Mouse (Mus musculus) layer of hippocampus, postnatal 36 days (tissue): ENCODE data around the gene Maml3. TPM values are rescaled to one million over a fixed set of nuclear protein-coding genes. Genes with fewer than 3 reads are reported as not detected.

Source experiments
- DNase-seq, 2 experiments: peaks; one replicate each; pipeline ENCODE4 v3.0.0; 2022
- total RNA-seq, 2 experiments: library from RNA; stranded (reverse); gene quantifications; 2 replicates each; pipeline ENCODE4 v1.2.3; 2021

Maml3 gene
- total RNA-seq, 2 experiments from 2014 or later = 8.3 to 9.8 TPM

DNA sequence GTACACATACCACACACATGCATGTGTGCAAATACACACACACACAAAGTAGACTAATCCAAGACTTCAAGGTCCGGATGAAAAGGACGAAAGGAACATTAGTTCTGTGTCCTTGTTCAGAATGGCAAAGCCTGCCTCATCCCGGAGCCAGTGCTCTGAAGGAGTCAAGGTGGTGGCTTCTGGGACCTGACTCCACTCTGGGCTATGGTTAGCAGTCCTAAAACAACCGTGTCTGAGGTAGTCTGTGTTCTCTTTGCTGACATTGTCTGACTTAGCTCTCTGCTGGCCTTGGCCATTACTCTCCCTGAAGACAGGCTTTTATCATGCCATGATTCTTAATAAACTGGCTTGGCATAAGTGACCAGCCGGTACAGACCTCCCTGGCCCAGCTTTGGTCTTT is 445.5 kb downstream of the Maml3 start:
- no peak for DNase-seq

DNA sequence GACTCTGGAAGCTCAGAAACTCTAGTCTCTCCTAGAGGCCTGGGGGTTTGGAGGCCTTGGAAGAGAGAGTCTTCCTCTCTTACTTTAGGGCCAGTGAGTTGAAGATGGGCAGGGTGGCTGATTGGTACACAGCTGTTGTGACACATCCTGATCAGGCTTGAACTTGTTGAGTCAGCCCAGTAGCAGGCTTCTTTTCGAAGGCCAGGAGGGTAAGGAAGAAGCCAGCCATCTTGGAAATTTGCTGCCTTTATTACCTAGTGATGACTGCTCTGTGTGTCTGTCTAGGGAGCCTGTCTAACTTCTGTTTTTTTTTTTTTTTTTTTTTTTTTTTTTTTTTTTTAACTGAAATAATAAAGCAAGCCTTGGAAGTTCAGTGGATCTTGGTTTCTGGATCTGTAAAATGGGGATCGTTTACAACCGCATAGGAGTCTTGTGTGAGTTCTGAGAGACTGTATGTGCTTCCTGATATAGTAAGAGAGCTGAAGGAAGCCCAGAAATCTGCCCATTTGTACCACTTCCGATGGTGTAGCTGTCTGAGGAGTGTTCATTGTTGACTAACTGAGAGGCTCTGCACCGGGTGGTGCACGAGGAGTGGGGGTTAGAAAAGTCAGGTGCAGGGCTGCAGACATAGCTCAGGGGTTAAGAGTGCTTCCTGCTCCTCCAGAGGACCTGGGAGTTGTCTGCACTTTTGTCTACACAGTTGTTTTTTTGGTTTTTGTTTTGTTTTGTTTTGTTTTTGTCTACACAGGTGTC is 450.4 kb downstream of the Maml3 start:
- DNase-seq = no peak

DNA sequence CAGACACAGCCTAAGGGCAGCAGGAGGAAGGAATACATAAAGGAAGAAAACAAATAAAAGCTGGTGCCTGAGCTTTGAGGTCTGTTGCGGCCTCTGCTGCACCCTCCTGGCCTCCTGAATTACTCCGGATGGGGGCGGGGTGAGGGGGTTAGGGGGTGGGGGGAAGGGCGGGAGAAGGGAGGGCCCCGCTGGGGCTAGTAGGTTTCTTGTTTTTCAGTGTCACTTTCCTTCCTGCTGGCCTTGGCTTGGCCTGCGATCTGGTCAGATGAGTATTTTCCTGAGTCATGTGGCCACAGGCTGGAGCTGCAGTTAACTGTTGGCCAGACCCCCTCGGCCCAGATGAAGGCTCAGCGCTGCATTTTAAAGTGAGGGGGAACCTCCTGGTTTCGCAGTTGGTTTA is 452.2 kb downstream of the Maml3 start:
- DNase-seq = no peak

DNA sequence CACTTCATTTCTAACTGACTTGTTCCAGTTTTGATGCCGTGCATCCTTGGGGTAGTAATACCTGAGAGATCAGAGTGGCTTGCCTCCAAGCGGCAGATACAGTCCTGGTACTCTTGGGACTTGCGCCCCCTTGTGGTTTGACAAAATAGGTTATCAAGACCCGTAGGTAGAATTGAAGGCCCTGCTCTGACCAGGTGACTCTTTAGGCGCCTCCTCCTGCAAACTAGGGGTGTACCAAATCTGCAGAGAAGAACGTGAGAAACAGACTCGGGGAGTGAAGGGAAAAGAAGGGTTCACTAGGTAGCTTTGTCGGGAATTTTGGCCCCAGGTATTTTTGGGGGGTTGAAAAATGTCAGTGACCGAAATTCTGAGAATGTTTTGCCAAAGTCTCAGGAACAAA is 452.6 kb downstream of the Maml3 start:
- peak; percentile 41 to 64 for DNase-seq

DNA sequence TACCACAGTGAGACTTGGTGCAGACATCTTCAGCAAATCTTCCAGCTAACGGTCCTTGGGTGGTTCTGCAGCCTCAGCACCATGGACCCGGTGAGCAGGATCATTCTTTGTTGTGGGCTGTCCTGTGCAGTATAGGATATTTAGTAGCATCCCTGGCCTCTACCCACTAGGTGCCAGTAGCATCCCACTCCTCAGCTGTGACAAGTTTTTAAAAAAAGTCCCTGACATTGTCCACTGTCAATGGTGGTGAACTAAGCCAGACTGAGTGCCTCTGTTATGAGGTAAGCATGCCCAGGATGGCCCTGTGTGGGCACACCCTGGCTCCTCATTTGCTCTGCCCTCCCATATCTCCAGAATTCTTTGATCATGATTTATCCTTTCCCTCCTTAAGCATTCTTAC is 453.7 kb downstream of the Maml3 start:
- DNase-seq = no peak

GRCm38 (mm10) chr3:51649986-51650385 is 454.9 kb downstream of the Maml3 start:
- no peak for DNase-seq

DNA sequence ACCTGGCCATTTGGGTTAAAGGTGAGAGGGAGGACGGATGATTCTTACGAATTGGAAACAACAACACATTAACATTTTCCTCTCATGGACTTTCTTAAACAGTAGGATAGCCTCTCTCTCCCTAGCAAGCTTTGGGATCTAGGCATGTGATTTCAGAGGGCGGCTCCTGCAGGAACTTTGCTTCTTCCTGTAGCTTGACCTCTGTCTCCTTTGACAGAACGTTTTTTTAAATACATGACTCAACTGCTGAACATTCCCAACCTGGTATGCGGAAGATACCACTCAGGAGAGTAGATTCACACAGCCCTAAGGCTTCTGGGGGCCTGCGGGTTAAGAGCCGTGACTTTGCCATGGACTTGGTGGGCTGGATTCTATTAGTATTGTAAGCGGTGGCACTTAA is 455.4 kb downstream of the Maml3 start:
- DNase-seq = no peak

DNA sequence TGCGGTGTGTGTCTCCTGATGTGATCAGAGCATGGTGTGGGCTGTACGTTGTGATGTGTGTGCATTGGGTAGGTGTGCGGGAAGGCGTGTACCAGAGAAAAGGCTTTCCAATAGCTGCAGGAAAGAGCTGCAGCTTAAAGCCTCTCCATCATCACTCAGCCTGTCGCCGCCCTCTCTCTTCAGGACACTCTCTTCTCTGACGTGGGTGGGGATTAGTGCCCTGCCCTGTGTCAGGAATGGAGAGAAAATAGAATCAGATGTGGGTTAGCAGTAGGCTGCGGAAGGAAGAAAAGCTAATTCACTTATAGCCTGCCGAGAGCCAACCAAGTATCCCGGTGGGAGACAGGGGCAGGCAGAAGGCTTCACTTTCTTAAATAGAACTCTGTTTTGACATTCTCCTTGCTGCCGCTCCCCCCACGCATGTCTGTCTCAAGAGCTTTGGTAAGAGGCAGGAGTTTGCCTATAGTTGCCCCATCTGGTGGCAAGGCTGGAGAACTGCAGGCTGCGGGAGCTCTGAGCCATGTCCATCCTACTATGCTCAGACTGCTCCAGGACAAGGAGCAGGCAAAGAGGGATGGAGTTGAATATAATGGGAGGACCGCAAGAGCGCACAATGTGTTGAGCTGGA is 456.7 kb downstream of the Maml3 start:
- DNase-seq = peak; percentile 73 to 76

DNA sequence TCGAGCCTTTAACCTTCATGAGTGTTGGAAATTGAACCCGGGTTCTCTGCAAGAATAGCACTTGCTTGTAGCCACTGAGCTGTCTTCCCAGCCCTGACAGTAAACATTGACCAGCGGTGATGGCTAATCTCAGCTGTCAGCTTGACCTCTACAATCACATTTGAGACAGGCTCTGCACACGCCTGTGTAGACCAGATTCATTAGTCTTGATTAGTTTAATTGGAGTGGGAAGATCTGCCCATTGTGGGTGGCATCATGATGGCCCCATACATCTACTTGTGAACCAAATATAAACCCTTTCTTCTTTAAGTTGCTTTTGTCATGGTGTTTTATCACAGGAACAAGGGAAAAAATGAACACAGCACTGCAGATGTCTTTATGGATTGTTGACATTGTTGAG is 457.5 kb downstream of the Maml3 start:
- no peak for DNase-seq

DNA sequence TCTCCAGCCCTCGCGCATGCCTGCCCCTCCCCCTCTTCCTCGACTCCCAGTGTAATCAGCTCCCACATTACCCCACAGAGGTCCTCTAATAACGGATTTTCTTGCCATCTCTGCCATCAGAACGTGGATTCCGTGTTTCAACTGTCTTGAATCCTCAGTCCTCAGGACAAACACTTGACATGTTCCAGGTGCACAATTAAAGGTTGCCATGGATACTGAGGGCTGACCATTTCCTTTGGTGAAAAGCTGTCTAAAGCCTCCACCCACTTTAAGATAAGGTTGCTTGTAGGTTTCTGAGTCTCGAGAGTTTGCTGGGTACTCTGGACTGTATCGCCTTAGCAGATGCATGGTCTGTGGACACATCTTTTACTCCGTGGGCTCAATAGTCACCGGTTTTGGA is 458.6 kb downstream of the Maml3 start:
- no peak for DNase-seq

DNA sequence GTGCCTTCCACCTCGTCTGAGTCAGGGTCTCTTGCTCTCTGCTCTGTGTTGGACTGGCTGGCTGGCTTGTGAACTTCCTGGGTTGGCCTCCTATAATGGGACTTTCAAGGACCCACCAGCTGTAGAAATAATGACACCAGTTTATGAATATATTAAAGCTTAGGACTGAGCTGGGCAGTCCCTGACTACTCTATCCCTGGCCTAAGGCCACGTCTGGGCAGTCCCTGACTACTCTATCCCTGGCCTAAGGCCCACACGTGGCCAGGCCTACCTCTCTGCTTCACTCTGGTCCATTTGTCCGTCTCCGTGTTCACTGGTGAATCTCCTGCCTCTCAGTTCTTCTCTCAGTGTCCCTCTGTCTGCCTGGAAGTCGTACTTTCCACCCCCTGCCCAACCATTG is 459.4 kb downstream of the Maml3 start:
- DNase-seq = no peak

- DNase-seq = no peak
Measured at GRCm38 (mm10) chr3:51638260-51638659, 466.6 kb downstream of the Maml3 start.

DNA sequence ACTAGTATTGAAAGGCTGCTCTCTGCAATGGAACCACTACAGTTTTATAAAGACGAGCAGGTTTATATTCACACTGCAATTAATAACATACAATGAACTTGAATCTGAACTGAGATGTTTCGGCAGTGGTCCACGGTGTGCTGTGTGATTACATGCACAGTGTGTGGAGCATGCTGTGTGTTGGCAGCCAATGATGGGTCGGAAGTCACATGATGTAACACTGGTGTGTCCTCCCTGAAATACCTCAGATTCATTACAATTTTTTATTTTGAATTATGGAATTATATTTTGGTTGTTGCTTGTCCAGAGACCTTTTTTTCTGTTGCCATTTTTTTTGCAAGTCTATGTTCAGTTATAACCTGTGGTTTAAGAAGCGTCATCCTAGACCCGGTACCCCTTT is 467.6 kb downstream of the Maml3 start:
- no peak for DNase-seq

- no peak for DNase-seq
Measured at GRCm38 (mm10) chr3:51636700-51637099, 468.2 kb downstream of the Maml3 start.

DNA sequence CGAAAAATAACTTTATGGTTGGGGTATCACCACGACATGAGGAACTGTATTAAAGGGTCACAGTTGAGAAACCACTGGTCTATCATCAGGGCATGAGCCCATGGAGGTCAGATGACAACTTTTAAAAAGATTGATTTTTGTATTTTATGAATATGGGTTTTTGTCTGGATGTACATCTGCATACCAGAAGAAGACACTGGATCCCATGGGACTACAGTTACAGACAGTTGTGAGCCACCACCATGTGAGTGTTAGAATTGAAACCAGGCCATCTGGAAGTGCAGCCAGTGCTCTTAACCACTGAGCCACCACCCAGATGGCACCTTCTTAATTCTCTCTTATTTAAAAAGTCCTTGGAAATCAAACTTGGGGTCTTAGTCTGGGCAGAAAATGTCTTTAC is 468.9 kb downstream of the Maml3 start:
- DNase-seq = no peak

Other genes with a start within 250 kb of the Maml3 start
- 10 to 100 TPM; 21.7 to 24.2 TPM for gene Foxo1, start 163.3 kb upstream of the Maml3 start, total RNA-seq